Mouse (Mus musculus) kidney, adult 2 months (tissue): ENCODE results near the gene Cox8a. TPM values are rescaled to one million over a fixed set of nuclear protein-coding genes. Genes with fewer than 3 reads are reported as not detected.

Experiments
- DNase-seq: peaks from one replicate; pipeline ENCODE4 v3.0.0; 2021
- H3K27ac ChIP-seq: fragments of 200-500 bp; 2 replicates; pipeline ENCODE4 v1.5.1; 2012; ENCODE audit warnings: low read depth, low read length, control low read depth, inconsistent platforms; ENCODE audit not compliant: insufficient read depth
- H3K27me3 ChIP-seq: fragments of 200-500 bp; replicated peaks from 2 replicates; pipeline ENCODE4 v1.6.1; 2012; ENCODE audit warnings: mild to moderate bottlenecking, moderate library complexity, low read length, inconsistent platforms; ENCODE audit not compliant: control insufficient read depth, insufficient read depth
- H3K36me3 ChIP-seq: fragments of 200-500 bp; 2 replicates; pipeline ENCODE4 v1.6.1; 2012; ENCODE audit warnings: mild to moderate bottlenecking, moderate library complexity, low read length, inconsistent platforms; ENCODE audit not compliant: control insufficient read depth, insufficient read depth
- H3K4me1 ChIP-seq: fragments of 200-500 bp; 2 replicates; pipeline ENCODE4 v1.6.1; 2011; ENCODE audit warnings: low read length; ENCODE audit not compliant: control insufficient read depth, insufficient read depth
- H3K4me3 ChIP-seq: fragments of 200-500 bp; 2 replicates; pipeline ENCODE4 v1.5.1; 2011; ENCODE audit warnings: mild to moderate bottlenecking, low read depth, low read length, control low read depth; ENCODE audit not compliant: insufficient read depth
- CTCF ChIP-seq: fragments of 200-500 bp; conservative IDR thresholded peaks from 2 replicates; pipeline ENCODE4 v1.5.1; 2011; ENCODE audit warnings: low read depth, mild to moderate bottlenecking, control low read depth, low read length, moderate library complexity, mixed read lengths; ENCODE audit not compliant: insufficient read depth, insufficient read length
- POLR2A ChIP-seq: fragments of 200-500 bp; IDR thresholded peaks from one replicate; pipeline ENCODE4 v1.6.1; 2011; ENCODE audit warnings: low read depth, low read length, control low read depth
- WGBS: fragments of 180-500 bp; shearing (Covaris S2); methylation state at CpG from one replicate; pipeline ENCODE4 v1.1.7; 2018; 5-methylcytosine and 5-hydroxymethylcytosine counted together
- polyA plus RNA-seq: library from polyadenylated mRNA; depleted of rRNA; stranded (reverse); fragments of >200 nt; gene quantifications from 2 replicates; pipeline ENCODE4 v1.2.3, GENCODE M21; 2012

Gene Cox8a
- polyA plus RNA-seq, 1 experiment = 3,607 TPM

DNA sequence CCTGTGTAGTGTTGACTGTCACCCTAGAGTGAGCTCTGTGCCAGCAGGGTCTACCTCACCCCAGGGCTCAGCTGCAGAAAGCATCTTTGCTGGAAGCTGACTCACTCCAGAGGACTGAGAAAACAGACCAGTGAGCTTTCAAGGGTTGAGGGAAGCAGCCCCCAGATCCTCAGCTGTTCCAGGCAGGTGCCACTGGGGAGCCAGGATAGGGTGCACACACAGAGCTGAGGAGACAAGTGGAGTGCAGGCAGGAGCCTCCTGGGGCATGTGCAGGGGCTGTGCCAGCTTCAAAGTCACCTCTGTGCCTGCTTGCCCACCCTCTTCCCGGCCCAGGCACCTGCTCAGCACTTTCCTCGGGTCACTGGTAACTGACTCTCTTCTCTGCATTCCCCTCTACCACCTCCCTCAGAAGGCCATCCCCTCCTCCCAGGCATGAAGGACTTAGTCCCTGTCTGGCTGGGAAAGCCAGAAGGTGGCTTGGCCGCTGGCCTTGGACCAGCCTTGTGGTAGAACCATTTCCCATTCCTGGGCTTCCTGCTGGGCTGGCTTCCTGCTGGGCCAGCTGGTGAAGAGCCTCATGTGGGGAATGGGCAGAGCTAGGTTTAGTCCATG, 38.5 kb downstream of the Cox8a start:
- Histone ChIP-seq H3K36me3 (no peaks in the 10 kb centered on the region), H3K4me3 (no peak overlapping the region), H3K4me1 (peaks cover 45% of the 10 kb centered on the region), H3K27ac (peak overlapping the region; percentile 75), H3K27me3 (no peaks in the 10 kb centered on the region)
- 31% methylated on average over 3 of the region's 3 CpGs for WGBS
- TF ChIP-seq POLR2A (peak; percentile 26), CTCF (no peak)
- DNase-seq = peak; percentile 91

DNA sequence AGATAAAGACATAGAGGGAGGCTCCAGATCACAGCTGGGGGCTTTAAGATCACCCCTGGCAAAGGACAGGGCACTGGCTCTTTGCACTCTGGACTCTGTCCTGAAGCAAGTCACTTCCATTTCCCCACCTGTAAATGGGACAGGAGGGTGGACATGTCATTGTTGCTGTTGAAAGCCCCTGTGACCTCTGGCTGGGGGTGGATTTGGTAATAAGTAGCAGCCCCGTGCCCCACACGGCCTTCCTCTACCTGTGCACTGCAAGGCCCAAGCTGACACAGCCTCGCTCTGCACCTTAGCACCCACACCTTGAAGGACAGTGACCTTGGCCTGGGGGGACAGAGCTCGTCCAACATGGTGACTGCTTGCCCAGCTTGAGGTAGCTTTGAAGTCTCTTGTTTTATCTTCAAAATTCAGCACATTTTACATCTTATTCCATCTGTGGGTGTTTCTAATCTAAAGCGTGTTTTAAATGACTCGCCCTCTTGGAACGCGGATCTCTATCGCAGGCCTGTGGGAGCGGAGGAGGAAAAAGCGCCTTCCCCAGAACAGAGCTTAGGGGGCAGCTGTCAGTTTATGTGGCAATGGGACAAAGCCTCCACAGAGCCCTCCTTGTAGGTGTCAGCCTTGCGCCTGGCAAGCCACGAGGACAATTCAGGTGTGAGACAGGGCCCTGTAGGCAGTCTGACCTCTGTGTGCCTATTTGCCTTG, 39.5 kb downstream of the Cox8a start:
- Histone ChIP-seq H3K27me3 (no peaks in the 10 kb centered on the region), H3K4me3 (no peak overlapping the region), H3K4me1 (peaks cover 41% of the 10 kb centered on the region), H3K27ac (peak overlapping the region; percentile 40), H3K36me3 (no peaks in the 10 kb centered on the region)
- DNase-seq = peak; percentile 56
- WGBS = 59% methylated on average over 13 of the region's 13 CpGs
- TF ChIP-seq CTCF (no peak), POLR2A (no peak)

DNA sequence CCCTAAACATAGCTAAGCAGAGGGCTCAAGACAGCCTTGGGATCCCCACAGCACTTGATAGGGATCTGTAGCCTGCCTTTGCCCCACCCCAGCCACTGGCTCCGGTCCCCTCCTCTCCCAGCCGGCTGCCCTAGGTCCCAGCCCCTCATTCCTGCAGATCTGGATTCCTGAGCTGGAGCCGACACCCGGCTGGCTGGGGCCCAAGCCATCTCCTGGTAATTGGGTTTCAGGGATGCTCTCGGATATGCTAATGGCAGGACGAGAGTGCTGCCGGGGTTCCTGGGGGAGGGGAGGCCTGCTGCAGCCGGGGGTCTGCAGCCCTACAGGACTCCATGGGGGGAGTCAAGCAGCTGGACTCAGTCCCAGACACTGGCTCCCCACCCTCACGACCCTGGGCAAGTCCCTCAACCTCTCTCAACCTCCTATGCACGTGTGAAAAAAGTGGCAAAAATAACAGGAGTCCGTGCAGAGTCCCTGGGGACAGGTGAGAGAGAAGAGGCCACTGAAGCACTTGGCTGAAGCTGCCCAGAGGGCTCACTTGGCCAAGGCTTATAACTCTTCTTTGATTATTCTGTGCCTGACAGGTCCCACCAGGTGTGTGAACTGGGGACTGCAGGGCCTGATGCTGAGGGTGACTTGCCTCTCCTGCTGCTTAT, 41.2 kb downstream of the Cox8a start:
- peaks cover 38% of the 10 kb centered on the region for H3K4me1 ChIP-seq
- no peak for DNase-seq
- no peaks in the 10 kb centered on the region for H3K27me3 ChIP-seq
- no peak overlapping the region for H3K4me3 ChIP-seq
- TF ChIP-seq POLR2A (no peak), CTCF (no peak)
- 35% methylated on average over 11 of the region's 11 CpGs for WGBS
- no peaks in the 10 kb centered on the region for H3K36me3 ChIP-seq
- H3K27ac ChIP-seq = no peak overlapping the region

DNA sequence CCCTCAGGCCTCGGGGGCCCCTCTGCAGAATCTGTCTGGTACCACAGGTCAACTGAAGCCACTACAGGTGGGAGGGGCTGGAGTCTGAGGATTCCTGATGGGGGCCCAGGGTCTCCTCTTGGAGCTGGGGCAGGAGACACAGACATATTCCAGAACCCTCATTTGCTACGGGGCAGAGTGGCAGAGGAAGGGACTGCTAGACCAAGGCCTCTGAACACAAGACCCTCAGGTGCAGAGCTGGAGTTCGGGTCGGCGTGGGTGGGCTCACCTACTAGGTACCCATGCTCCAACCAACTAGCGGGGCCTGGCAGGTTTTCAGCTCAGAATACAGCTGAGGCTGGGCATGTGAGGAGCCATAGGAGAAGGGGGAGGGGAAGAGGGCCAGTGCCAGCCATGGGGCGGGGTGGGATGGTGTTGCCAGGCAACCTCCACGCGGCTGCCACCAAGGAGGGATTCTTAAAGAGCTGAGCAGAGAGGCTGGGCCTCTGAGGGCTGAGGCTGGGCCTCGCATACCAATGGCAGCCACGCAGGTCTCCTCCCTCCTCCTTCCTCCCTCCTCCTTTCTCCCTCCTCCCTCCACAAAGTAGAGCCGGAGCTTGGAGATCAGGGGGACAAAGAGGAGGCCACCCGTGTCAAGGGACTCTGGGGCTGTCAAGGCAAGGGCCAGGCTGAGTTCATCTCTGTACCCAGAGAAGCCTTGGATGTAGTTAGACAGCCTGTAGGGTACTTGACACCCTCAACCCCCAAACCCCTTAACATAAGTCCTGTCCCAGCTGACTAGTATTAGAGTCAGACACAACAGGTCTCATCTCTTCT, 45.2 kb downstream of the Cox8a start:
- Histone ChIP-seq H3K4me1 (peaks cover 20% of the 10 kb centered on the region; the same call in 1 of the 2 replicates), H3K27ac (peak overlapping the region; percentile 32; the same call in 1 of the 2 replicates), H3K36me3 (no peaks in the 10 kb centered on the region), H3K27me3 (no peaks in the 10 kb centered on the region), H3K4me3 (no peak overlapping the region)
- peak; percentile 75 for DNase-seq
- TF ChIP-seq POLR2A (no peak), CTCF (no peak)
- 32% methylated on average over 13 of the region's 13 CpGs for WGBS

DNA sequence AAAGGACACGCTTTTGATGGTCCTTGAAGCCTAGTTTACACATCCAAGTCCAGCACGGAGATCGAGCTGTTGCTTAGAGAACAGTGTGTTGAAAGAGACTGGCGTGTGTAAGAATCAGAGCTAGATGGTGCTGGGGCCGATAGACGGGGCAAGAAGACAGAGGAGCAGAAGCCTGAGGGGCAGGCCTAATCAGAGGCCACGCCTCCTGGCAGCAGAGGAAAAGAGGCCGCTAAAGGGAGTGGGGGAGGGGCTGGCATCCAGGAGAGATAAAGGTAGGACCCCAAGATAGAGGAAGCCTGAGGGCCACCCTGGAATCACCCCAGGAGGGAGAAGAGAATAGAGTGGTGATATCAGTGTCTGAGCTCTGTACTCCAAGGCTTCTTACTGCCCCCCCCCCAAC, 46.0 kb downstream of the Cox8a start:
- 15% methylated on average over 8 of the region's 8 CpGs for WGBS
- no peak for TF ChIP-seq POLR2A
- no peak for TF ChIP-seq CTCF
- Histone ChIP-seq H3K36me3 (no peaks in the 10 kb centered on the region), H3K27ac (peak overlapping the region; percentile 32), H3K4me3 (no peak overlapping the region), H3K27me3 (no peaks in the 10 kb centered on the region), H3K4me1 (peaks cover 18% of the 10 kb centered on the region; the same call in 1 of the 2 replicates)
- no peak for DNase-seq

DNA sequence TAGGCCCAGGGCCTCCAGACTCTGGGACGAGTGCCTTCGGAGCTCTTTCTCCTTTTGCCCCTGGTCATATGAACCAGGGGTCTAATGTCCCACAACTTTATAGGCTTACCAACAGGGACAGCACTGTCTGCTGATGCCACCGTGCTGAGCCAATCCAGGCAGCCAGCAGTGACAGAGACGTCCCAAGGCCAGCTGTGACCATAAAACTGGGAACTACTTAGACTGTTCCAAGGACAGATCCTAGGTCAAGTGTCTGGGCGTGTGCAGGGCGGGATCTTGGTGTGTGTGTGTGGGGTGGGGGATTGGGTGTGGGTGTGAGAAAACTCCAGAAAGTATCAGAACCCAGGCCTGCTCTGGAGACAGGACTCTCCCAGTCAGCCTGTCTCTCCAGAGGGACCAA, 46.5 kb downstream of the Cox8a start:
- Histone ChIP-seq H3K4me1 (peaks cover 18% of the 10 kb centered on the region; the same call in 1 of the 2 replicates), H3K27ac (peak overlapping the region; percentile 32), H3K36me3 (no peaks in the 10 kb centered on the region), H3K4me3 (no peak overlapping the region), H3K27me3 (no peaks in the 10 kb centered on the region)
- DNase-seq = no peak
- WGBS = 63% methylated on average over 6 of the region's 6 CpGs
- TF ChIP-seq CTCF (no peak), POLR2A (no peak)
